Mouse (Mus musculus) ES-Bruce4 (cell line): ENCODE measurements around the gene Itih3.

Experiments
- CTCF ChIP-seq: IDR thresholded peaks from one replicate; pipeline ENCODE4 v1.8.1; 2011; ENCODE audit warnings: low read depth, low read length
- EP300 ChIP-seq: IDR thresholded peaks from 2 replicates; pipeline ENCODE4 v1.6.1; 2011; ENCODE audit warnings: low read depth, low read length; ENCODE audit not compliant: insufficient read depth

GRCm38 (mm10) chr14:30879794-30880193, 43.8 kb downstream of the Itih3 start:
- TF ChIP-seq CTCF (no peak), EP300 (0 out of 2 replicates have a peak, but pooled peaks have one; percentile 12)
